Mouse (Mus musculus) liver, adult 2 months (tissue): ENCODE measurements around the gene Vps35l.

Experiments
- CTCF ChIP-seq: fragments of 200-500 bp; IDR thresholded peaks from 2 replicates; pipeline ENCODE4 v1.5.1; 2011; ENCODE audit warnings: low read depth, low read length, control low read depth
- POLR2A ChIP-seq: fragments of 200-500 bp; IDR thresholded peaks from 2 replicates; pipeline ENCODE4 v1.6.1; 2011; ENCODE audit warnings: low read length, control low read depth; ENCODE audit not compliant: insufficient read depth; ENCODE audit errors: extremely low read depth

DNA sequence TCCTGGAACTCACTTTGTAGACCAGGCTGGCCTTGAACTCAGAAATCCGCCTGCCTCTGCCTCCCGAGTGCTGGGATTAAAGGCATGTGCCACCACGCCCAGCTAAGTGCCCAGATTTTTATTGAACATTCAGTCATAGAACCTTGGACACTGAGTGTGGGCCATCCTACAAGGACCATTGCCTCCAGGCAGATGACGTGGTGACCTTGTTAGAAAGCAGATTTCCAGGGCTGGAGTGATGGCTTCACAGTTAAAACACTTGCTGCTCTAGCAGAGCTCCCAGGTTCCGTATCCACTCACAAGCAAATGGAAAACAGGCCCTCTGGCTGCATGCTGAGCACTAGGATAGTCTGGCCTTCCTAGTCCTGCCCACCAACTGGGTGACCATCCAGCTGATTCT, 4.7 kb downstream of the Vps35l start:
- TF ChIP-seq POLR2A, result no peak
- no peak for TF ChIP-seq CTCF
